Mouse (Mus musculus): Measurements from ENCODE around the gene Kcnj10.

Kcnj10 gene

GRCm38 (mm10) chr1:172387246-172387645 is 46.2 kb downstream of the Kcnj10 start:
- no peak for DNase-seq (ENCODE audit: low spot score)

- DNase-seq (ENCODE audit: low spot score) = no peak
These were observed 49.8 kb downstream of the Kcnj10 start for GRCm38 (mm10) chr1:172390769-172391168.

GRCm38 (mm10) chr1:172391807-172392581 is 51.0 kb downstream of the Kcnj10 start:
- DNase-seq (ENCODE audit: low spot score) = no peak

- no peak for DNase-seq (ENCODE audit: low spot score)
These were observed 51.7 kb downstream of the Kcnj10 start for GRCm38 (mm10) chr1:172392643-172393170.

GRCm38 (mm10) chr1:172393739-172394138 is 52.7 kb downstream of the Kcnj10 start:
- no peak for DNase-seq (ENCODE audit: low spot score)

GRCm38 (mm10) chr1:172396996-172397752 is 56.2 kb downstream of the Kcnj10 start:
- DNase-seq (ENCODE audit: low spot score) = no peak

GRCm38 (mm10) chr1:172406077-172406706 is 65.2 kb downstream of the Kcnj10 start:
- DNase-seq (ENCODE audit: low spot score) = no peak

- no peak for DNase-seq (ENCODE audit: low spot score)
These were observed 68.0 kb downstream of the Kcnj10 start for GRCm38 (mm10) chr1:172408996-172409395.

GRCm38 (mm10) chr1:172409431-172409830 is 68.4 kb downstream of the Kcnj10 start:
- DNase-seq (ENCODE audit: low spot score) = no peak

- peak; percentile 49 for DNase-seq (ENCODE audit: low spot score)
These were observed 69.8 kb downstream of the Kcnj10 start for GRCm38 (mm10) chr1:172410806-172411205.

GRCm38 (mm10) chr1:172412204-172412603 is 71.2 kb downstream of the Kcnj10 start:
- peak; percentile 65 for DNase-seq (ENCODE audit: low spot score)

GRCm38 (mm10) chr1:172413491-172414230 is 72.7 kb downstream of the Kcnj10 start:
- DNase-seq (ENCODE audit: low spot score) = no peak

GRCm38 (mm10) chr1:172414231-172414585 is 73.2 kb downstream of the Kcnj10 start:
- DNase-seq (ENCODE audit: low spot score) = no peak

GRCm38 (mm10) chr1:172415061-172415460 is 74.1 kb downstream of the Kcnj10 start:
- DNase-seq (ENCODE audit: low spot score) = no peak

GRCm38 (mm10) chr1:172418173-172418572 is 77.2 kb downstream of the Kcnj10 start:
- no peak for DNase-seq (ENCODE audit: low spot score)

GRCm38 (mm10) chr1:172418642-172419041 is 77.6 kb downstream of the Kcnj10 start:
- no peak for DNase-seq (ENCODE audit: low spot score)

GRCm38 (mm10) chr1:172420181-172420580 is 79.2 kb downstream of the Kcnj10 start:
- DNase-seq (ENCODE audit: low spot score) = no peak

GRCm38 (mm10) chr1:172423393-172423792 is 82.4 kb downstream of the Kcnj10 start:
- DNase-seq (ENCODE audit: low spot score) = no peak

All from ovary, postnatal 36 days (tissue).